Mouse (Mus musculus) 416B (cell line): ENCODE data around the gene Pikfyve.
"Not testable (repeated sequence)": the region's sequence is repeated elsewhere in the genome, so short reads cannot be mapped to it uniquely, and the experiment has no call there.

ENCODE experiments used
- DNase-seq: peaks from one replicate; pipeline ENCODE4 v3.0.0; 2011; ENCODE audit warnings: low read depth

The Pikfyve gene

DNA sequence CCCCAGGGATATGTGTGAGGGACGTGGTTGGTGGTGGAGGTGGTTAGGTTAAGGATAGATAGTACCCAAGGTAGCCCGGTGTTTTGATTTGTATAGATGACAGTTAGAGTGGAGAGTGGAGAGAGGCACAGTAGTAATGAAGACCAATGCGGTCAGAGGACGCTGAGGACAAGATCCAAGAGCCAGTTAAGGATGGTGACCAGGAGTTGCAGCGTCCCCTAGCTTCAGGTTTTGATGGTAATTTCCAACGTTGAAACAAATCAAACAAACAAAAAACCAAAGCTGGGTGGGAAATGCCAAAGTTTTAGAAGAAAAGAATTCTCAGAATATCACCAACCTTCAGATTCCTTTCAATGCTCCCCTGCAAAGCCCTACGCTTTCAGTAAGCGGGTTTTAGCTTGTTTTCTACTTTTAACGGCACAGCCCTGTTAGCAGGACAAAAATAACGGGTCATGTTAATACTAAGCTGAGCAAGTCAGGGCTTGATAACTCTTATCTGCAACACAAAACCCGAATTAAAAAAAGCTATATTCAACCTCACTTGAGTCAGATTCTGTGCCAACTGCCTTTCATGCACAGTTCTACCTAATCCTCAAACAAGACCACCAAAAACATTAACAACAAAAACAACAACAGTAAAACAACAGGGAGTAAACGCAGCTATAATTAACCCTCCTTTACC, 818 bp upstream of the Pikfyve start:
- DNase-seq = peak; percentile 56

DNA sequence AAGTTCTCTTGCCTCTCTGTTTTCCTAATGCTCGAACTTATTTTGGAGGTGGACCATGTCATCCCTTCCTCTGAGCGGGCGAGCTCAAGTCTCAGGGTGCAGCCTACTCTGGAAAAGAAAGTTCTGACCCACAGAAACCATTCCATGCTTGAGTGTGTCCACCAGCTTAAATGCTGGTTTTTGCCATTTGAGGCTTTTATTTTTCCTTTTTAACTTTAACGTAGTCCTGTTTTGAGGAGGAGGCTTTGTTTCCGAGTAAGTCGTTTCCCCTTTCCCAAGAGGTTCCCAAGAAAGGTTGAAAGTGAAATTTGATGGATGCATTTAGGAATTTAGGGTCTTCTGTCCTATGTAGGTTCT, 569 bp downstream of the Pikfyve start:
- DNase-seq = peak; percentile 39

DNA sequence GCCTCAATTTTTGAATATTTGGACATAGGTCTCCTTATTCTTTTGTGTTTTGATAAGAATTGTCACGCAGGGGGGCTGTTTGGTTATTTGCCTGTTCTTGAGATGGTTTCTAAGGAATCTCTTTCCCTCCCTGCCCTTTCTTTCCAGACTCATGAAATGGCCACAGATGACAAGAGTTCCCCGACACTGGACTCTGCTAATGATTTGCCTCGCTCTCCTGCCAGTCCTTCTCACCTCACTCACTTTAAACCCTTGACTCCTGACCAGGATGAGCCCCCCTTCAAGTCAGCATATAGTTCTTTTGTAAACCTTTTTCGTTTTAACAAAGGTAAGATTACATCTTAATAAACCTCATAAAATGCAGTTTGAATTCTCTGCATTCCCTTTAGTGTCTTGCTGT, 3.7 kb downstream of the Pikfyve start:
- no peak for DNase-seq

DNA sequence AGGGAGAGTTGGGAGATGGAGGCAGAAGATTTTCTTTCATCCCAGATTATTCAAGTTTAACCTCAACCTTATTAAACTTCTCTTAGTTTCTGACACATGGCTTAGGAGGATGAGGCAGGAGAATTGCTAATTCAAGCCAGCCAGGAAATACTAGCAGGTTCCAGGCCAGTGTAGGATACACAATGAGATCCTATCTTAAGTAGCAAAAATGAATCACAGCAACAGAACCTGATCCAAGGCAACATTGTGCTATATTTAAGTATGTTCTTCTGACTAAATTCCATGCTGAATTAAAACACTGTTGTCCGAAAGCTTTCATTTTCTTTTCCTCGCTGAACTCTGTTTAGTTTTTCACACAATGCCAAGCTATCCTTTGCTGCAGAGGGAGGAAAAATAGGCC, 6.7 kb downstream of the Pikfyve start:
- no peak for DNase-seq

DNA sequence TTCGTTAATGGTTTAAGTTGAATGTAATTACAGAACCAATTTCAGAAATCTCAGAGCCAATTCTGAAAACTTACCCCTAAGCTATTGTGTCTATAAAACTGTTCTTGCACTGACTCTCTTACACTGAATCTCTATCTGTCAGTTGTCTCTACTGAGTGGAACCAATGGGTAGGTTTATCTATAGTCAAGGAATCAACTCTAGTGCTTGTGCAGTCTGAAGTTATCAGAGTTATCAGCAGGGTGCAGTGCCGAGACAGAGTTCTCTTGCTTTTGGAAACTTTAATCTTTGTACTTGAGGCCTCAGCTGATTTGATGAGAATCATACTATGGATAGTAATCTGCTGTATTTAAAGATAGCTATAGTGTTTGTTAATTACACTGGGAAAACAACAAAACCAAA, 11.9 kb downstream of the Pikfyve start:
- DNase-seq = no peak

DNA sequence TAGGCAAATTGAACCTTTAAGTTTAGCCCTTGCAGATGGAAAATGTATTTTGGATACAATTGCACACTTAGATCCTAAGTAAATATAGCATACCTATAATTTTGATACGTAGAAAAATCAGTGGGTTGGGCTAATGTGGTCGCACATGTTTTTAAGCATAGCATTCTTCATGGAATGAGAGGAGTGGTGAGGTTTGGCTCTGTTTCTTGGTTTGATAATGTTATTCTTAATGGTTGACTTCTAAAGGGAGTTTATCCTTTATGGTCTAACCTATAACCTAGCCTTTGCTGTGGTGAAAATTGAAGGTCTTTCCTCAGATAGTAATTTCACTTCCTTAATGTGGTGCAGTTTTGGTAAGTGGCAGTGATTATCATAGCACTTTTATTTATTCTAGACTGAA, 12.4 kb downstream of the Pikfyve start:
- no peak for DNase-seq

DNA sequence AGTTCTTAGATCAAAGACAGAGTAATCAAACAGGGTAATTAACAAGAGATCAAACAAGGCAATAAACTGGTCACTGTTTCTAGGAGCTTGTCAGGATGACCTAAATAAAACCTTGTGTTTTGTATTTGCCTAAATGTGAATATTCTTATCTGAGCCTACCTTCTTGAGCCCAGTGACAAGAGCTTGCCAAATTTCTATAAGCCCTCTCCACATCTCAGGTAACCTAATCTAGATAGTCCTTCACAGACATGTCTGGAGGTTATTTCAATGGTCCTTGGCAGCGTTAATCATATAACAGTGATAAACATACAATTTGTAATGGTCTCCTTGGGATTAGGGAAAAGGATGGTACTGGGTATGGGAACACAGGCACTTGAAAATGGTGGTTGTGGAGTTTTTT, 17.8 kb downstream of the Pikfyve start:
- no peak for DNase-seq

DNA sequence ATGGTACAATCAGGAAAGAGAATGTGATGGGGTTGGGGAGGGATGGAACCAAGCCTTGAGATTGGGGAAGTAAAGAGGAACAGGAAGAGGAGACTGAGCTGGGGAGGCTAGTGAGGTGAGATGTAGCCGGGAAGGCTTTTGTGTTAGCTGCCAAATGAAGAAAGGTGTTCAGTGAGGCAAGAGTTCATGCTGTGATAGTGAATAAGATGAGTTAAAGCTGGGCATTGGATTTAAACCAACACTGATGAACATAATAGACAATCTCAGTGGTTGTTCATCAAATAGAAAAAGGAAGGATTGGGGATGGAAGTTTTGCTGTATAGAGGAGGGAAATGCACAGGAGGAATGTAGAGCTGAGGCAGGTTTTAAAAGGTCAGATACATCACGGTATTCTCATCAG, 26.7 kb downstream of the Pikfyve start:
- DNase-seq = no peak

DNA sequence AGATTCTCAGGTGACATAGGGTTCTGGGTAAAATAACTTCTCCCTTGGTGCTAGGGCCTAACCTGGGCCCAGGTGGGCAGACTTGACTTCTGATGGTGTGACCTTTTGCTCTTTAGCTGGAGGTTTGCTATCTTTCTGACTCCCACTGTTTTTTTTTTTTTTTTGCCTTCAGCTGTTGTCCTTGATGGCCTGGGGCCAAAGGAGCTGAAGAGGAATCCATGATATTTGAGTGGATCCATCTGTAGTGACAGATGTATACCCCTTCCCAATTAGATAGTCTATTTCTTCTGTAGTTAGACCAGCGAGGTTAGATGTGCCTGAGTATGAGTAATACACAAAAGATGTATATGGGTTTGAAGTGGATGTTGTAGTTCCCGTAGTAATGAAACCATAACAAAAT, 31.1 kb downstream of the Pikfyve start:
- DNase-seq = no peak

DNA sequence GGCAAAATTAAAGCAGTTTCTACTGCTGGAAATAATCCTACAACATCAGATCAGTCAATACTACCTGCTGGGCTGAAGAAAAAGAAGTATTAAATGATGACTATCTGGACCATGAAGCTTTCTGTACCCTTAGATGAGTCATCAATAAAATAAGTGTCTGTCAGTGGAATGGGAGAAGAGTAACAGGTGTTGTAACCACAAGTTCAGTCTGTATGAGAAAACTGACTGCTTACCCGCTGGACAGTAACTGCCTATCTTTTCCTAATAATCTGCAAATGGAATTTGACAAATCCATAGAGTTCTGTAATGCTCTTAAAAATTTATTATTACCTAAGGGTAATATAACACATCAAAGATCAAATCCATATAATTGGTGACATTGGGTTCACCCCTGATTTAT, 31.5 kb downstream of the Pikfyve start:
- no peak for DNase-seq

DNA sequence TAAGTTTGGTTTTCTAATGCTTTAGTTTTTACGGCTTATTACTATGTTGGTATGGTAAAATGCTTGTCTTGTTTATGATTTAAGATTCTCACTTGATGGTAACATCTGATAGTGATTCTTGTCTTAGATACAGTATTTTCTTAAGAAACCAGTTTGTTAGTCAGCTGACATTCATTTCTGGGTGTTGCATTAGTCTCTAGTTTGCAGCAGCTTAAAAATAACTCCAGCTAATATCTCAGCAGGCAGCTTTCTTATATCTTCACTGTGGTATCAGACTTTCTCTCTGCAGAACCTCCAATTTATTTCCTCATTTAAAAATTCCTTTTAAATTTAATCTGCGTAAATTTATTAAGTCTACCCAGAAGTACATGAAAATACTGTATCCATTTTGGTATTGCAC, 37.2 kb downstream of the Pikfyve start:
- no peak for DNase-seq

DNA sequence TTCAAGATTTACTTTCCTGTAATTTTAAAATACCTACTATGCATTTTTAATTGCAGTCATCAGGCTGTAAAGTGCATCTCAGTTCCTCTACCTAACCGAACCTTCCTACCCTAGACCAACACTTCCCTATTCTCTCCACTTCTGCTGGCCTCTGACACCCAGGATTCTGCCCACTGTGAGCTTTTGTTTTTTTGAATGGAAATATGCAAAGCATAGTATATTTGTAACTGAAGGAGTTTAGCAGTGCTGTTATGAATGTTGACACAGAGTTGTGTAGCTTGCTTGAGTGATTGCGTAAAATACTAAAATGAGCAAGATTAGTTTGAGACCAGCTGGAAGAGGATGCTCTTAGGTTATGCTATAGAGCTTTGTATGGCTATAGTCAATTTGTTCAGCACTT, 41.2 kb downstream of the Pikfyve start:
- DNase-seq = peak; percentile 29

DNA sequence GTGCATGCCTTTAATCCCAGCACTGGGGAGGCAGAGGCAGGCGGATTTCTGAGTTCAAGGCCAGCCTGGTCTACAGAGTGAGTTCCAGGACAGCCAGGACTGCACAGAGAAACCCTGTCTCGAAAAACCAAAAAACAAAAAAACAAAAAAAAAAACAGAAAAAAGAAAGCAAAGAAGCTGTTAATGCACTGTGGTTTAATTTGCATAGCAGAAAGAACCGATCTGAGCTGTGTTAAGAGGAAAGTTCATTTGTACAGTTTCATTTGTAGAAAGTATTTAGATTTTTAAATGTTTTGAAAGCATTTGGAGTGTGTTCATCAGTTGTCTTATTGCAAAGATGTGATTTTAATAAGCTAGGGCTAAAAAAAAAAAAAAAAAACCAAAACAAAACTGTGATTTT, 43.3 kb downstream of the Pikfyve start:
- not testable (repeated sequence) for DNase-seq

DNA sequence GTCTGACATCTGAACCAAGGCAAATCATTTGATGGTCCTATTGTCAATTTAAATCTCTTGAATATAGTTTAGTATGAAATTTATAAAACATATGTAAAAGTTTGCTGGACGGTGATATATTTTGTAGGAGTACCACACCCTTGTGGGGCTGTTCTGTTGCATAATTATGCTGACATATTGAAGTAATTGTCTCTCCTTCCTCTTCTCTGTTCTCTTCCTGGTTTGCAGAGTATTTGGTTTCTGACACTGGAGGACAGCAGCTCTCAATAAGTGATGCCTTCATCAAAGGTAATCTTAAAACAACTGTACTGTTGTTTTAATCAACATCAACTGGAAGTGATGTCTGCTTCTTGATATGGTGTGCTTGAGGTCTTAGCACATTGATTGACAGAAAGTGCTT, 44.1 kb downstream of the Pikfyve start:
- DNase-seq = no peak

DNA sequence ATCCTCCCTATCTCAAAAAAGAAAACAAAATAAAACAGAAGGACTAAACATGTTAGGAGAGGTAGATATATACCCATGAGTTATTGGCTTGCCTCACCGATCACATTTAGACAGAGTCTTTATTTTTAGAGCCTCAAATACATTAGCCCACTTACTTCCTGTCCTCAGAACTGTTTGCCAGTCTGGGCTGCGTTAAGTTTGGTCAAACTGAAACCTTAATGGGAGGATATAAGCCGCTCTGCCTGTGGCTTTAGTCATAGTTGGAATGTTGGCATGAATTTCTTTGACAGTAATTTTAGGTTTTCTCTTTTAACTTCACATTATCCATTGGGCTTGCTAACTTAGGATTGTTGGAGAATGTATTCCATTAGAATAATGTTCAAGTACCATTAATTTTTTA, 51.2 kb downstream of the Pikfyve start:
- peak; percentile 70 for DNase-seq

DNA sequence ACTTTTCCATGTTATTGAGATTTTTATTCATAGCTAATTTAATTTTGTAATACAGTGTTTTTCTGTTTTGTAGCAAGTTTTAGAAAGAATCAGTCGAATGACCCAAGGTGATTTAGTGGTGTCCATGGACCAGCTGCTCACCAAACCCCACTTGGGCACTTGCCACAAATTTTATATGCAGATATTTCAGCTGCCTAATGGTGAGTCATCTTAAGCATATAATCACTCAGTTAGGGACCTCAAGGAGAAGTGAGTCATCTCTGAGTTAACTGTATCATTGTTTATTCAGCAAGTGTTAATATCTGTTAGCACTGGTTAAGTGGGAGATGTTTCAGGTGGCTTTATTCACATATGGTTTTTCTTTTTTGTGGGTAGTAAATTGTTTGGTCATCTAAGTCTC, 59.2 kb downstream of the Pikfyve start:
- peak; percentile 95 for DNase-seq

DNA sequence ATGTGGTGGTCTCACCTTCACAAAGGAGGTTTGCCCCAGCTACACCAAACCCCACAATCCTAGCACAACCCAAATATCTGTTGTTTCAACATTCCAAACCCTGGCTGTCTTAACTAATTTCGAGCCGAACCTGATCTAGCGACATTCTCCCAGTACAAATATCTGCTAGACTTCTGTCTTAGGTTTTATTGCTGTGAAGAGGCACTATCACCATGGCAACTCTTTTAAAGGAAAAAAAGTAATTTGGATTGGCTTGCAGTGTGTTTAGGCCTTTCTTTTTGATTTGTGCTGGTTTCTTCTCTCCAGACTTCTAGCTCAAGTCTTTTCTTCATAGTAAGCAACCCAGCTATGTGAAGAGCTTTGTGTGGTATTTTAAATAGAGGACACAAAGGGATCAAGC, 94.0 kb downstream of the Pikfyve start:
- no peak for DNase-seq

DNA sequence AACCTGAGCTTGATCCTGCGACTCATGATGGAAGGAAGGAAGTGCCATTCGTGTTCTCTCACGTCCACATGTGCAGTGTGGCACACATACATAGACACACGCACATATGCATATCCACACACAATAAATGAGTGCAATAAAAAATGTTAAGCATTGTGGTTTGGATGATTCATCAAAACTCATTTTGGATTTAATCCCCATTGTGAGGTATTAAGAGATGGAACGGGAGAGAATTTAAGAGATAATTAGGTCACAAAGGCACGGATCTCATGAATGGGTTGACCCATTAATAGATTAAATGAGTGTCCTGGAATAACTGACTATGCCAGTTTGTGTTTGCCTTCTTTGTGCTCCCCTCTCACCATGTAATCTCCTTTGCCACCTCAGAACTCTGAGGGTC, 95.3 kb downstream of the Pikfyve start, which contains the start of gene Pth2r:
Gene Pth2r, plus strand, starts transcription at position 301 of the 400 bp plus-strand sequence.
- no peak for DNase-seq

DNA sequence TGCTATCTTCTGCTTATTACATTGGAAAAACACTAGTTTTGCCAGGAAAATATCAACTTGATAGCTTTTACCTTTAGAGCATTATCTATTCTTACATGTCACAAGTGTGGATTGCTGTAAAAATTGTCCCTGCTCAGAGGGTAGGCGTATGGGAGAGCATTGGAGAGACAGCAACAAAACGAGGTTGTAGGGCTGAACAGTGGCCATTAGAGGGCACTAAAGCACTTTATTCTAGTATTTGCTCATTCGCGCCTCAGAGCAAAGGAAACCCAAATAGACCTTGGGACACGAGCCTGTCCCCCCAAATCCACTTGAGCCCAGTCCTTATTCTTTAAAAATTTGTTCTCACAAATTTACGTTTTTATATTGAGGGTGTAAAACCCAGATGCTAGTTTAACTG, 96.3 kb downstream of the Pikfyve start:
- DNase-seq = peak; percentile 70

DNA sequence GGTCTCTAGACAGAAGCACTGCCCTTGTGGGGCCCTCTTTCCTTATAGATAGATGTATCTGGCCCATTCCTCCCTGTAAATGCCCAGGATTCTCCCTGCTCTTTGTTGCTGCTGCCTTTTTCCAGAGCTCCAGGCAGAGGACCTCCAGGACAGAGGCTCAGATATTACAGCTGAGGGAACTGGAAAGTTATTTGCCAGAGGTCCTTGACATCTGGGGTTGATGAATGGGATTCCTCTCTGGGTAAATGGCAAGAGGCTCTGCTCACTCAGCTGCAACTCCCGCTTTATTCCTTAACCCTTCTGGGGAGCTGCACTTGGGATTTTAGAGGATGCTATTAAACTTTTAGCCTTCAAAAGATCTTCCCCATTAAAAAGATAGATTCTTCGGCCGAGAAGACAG, 122.0 kb downstream of the Pikfyve start:
- no peak for DNase-seq

DNA sequence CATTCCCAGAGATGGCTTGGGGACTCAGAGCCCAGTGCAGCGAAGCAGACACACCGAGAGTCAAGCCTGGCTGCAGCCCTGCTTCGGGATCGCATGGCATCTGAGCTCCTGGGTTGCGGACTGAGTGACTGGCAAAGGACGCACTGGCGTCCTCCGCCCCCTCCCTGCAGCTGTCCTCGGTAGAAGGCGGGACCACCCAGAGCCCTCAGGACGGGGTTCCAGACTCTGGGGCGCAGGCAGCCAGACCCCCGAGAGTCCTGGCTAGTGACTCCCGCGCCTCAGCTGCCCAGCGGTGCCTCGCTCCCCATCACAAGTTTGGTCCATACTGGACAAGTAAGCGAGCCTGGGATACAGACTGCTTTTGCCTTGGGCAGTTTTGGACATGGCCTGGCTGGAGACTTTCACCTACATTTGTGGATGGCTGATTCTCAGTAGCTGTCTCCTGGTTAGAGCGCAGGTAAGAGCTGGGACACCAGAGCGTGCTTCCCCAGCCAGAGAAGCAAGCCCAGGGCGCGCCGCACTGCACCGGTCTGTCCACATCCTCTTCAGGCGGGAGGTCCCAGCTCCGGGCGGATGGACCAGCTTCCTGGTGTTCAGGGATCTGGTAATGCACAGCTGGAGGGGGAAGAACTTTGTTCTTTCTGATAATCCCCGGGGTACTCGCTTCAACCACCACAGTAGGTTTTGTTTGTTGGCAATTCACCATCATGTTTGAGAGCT, 124.9 kb downstream of the Pikfyve start:
- DNase-seq = no peak

DNA sequence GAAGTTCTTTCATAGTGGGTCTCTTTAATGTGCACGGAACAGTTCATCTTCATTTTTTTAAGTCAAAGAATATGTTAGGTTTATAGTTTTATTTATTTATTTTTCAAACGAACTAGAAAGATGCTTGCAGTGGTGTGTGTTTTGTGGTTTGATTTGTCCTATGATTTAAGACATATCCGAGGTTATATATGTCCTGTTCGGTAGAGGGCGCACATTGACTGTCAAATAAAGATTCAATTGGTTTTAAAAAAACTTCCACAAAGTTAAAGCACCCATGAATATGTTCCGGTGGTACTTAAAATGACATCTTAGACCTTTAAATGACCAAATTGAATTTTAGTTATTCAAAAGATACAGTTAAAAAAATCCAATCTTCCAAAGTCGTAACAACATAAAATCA, 125.6 kb downstream of the Pikfyve start:
- peak; percentile 74 for DNase-seq

DNA sequence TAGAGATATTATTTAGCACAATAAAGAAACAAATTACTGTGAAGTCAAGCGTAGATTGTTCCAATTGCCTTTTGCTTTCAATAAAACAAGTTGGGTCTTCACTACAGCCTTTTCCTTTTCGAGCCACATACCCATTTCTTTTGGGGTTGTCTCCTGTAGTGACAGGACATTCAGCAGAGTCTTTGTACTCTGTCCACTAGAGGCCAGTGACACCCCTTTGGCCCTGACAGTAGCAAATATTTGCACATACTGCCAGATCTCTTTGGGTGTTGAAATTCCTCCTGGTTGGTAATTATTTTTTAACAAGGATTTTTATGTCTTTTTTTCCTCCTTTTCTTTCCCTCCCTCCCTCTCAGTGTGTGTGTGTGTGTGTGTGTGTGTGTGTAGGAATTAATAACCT, 126.4 kb downstream of the Pikfyve start:
- peak; percentile 26 for DNase-seq
